Mouse (Mus musculus): ENCODE measurements around the gene Jak3. TPM values are rescaled to one million over a fixed set of nuclear protein-coding genes. Genes with fewer than 3 reads are reported as not detected.

Jak3 gene
- polyA plus RNA-seq (2014; fragmentation: Illumina TruSeq; extraction: RNeasy Lipid Tissue Mini Kit (QIAGEN cat#74804); ENCODE audit: low read depth, low replicate concordance): 12.1 TPM

DNA sequence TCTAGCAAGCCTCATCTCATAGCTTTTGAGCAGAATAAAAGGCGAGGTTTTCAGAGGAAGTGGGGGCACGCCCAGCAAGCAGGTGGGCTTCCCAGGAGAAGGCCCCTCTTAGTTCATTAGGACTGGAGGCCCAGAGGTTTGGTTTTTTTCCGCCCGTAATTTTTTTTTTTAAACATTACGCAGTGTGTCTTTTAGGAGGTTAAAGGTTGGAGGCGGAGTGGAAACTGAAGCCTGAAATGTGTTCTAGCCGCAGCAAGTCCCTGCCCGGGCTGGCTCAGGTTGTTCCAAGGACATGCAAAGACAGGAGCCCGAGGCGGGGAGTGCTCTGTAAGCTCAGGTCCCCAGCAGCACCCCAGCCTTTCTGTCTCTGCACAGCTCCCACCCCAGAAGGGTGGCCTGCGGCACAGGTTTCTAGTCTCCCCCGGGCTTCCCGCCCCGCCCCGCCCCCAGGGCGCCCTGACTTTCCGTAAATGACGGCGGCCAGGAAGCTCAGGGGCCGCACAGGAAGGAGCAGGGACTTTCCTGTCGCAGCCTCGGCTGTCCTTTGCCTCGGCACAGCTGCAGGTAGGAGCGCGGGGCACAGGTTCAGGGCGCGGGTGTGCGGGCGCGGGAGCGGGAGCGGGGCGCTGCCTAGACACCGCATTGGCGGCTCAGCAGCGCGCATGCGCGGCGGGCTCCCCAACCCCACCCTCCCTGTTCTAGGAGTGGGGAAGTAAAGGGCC lies at the start of gene Jak3:
Jak3 (plus strand) TSS at position 277 of the 722 bp plus-strand sequence.

DNA sequence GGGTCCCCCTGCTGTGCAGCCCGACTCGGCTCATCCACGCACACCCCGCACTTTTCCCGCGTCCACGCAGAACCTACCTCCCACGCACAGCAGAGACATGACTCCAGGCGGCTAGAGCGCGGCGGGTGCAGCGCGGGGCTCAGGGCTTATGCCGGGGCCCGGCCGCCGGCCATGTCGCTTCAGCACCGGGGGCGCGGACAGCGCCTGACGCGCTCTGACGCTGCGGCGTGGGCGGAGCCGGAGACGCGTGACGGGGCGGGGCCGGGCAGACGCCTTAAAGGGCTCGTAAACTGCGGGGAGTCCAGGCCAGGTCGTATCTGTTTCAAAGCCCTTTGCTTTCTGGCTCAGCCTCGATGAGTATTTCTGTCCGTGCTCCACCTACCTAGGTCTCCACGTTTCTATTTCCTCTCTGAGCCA lies 4.5 kb upstream of the Jak3 start, which contains the start of gene Unc13a:
Unc13a (minus strand) TSS at position 209 of the 417 bp plus-strand sequence.

DNA sequence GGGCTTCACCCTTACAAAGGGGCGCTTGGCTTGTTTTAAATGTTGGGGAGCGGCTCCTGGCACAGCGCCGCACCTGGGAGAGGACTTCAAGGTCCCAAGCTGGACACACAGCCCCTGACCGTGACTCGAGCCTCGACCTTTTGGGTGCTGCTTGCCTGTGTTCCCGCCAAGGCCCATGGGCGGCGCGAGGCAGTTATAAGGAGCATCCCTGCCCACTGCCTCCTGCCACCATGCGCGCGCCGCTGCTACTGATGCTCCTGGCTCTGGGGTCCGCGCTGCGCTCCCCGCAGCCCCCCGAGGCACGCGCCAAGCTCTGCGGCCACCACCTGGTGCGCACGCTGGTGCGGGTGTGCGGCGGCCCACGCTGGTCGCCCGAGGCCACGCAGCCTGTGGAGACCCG lies 12.9 kb downstream of the Jak3 start, which contains the start of gene Insl3:
Insl3 (plus strand) TSS at position 187 of the 400 bp plus-strand sequence.

DNA sequence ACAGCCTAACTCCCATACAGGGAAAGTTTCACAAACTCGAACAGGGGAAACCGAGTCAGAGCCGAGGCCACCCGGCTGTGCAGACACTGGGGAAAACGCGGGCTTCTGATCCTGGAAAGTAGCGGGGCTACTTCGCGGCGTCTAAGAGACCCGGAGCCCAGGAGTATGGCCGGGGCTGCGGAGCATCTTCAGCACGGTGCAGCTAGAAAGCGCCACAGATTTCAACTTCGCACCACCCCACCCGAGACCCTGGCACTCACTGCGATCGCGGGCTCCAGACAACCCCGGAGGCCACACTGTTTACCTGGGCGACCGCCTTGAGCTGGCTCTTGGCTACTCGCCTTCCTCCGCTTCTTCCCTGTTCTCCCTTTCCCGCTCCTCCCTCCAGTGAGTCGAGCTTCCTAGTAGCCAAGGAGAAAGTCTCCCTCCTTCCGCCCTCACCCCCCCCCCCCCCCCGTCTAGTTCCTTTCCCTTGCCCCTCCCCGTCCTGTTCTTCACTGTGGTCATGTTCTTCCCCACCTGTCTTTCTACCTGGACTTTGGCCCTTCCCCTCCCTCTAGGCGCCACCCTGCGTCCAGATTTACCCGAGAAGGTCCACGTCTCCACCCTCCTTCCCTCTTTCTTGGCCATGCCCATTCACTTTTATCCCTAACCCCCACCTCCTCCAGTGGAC lies 25.5 kb downstream of the Jak3 start, which contains the start of gene B3gnt3:
B3gnt3 (minus strand) TSS at position 376 of the 673 bp plus-strand sequence.

DNA sequence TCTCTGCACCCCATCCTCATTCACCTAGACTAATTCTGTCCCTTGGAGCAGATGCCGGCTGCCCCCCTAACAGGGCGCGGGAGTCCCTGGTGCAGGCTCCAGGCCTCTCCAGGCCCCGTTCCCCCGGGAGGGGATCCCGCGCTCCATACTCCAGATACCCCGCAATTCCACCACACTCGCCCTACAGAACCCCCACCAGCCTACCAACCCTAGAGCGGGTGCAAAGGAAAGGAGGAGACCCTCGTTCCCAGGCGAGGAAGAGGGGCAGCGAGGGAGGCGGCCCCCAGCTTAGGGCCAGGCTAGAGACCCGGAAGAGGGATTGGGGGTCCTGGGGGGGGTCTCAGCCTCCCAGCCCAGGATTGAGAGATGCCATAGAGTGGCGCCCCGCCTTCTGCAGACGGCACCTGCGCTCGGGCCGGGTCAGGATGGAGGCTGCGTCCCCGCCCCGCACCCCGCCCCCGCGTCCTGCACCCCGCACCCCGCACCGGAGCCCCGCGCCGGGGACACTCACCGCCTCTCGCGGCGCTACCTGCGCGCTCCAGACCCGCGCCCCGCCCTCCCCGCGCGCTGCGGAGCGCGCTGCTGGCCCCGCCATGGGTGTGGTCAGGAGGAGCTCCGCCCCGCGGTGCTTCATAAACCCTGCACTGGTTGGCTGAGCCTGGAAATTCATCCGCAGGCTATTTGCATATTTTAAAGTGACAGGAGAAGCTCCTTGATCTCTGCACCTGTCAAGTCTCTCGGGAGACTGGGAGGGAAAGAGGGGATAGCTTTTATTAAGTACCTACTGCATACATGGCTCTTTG lies 49.2 kb downstream of the Jak3 start, which contains the start of gene Fcho1:
Fcho1 (minus strand) TSS at position 595 of the 803 bp plus-strand sequence.

Other genes starting within 250 kb of the Jak3 start
- gene Abhd8, start 212.6 kb upstream of the Jak3 start, polyA plus RNA-seq (2014; fragmentation: Illumina TruSeq; extraction: RNeasy Lipid Tissue Mini Kit (QIAGEN cat#74804); ENCODE audit: low read depth, low replicate concordance): 21.8 TPM
- gene Mrpl34, start 211.3 kb upstream of the Jak3 start, polyA plus RNA-seq (2014; fragmentation: Illumina TruSeq; extraction: RNeasy Lipid Tissue Mini Kit (QIAGEN cat#74804); ENCODE audit: low read depth, low replicate concordance): 132 TPM
- 38.0 TPM for gene Dda1, start 207.1 kb upstream of the Jak3 start, polyA plus RNA-seq (2014; fragmentation: Illumina TruSeq; extraction: RNeasy Lipid Tissue Mini Kit (QIAGEN cat#74804); ENCODE audit: low read depth, low replicate concordance)
- gene Ano8, start 190.3 kb upstream of the Jak3 start, polyA plus RNA-seq (2014; fragmentation: Illumina TruSeq; extraction: RNeasy Lipid Tissue Mini Kit (QIAGEN cat#74804); ENCODE audit: low read depth, low replicate concordance): 12.2 TPM
- gene Gtpbp3, start 188.2 kb upstream of the Jak3 start, polyA plus RNA-seq (2014; fragmentation: Illumina TruSeq; extraction: RNeasy Lipid Tissue Mini Kit (QIAGEN cat#74804); ENCODE audit: low read depth, low replicate concordance): 20.3 TPM
- gene Plvap, start 164.5 kb upstream of the Jak3 start, polyA plus RNA-seq (2014; fragmentation: Illumina TruSeq; extraction: RNeasy Lipid Tissue Mini Kit (QIAGEN cat#74804); ENCODE audit: low read depth, low replicate concordance): 17.7 TPM
- not detected for gene Ccdc194, start 150.6 kb upstream of the Jak3 start, polyA plus RNA-seq (2014; fragmentation: Illumina TruSeq; extraction: RNeasy Lipid Tissue Mini Kit (QIAGEN cat#74804); ENCODE audit: low read depth, low replicate concordance)
- 48.9 TPM for gene Bst2, start 138.8 kb upstream of the Jak3 start, polyA plus RNA-seq (2014; fragmentation: Illumina TruSeq; extraction: RNeasy Lipid Tissue Mini Kit (QIAGEN cat#74804); ENCODE audit: low read depth, low replicate concordance)
- 36.1 TPM for gene Mvb12a, start 133.4 kb upstream of the Jak3 start, polyA plus RNA-seq (2014; fragmentation: Illumina TruSeq; extraction: RNeasy Lipid Tissue Mini Kit (QIAGEN cat#74804); ENCODE audit: low read depth, low replicate concordance)
- gene Tmem221, start 117.4 kb upstream of the Jak3 start, polyA plus RNA-seq (2014; fragmentation: Illumina TruSeq; extraction: RNeasy Lipid Tissue Mini Kit (QIAGEN cat#74804); ENCODE audit: low read depth, low replicate concordance): not detected
- not detected for gene Nxnl1, start 109.7 kb upstream of the Jak3 start, polyA plus RNA-seq (2014; fragmentation: Illumina TruSeq; extraction: RNeasy Lipid Tissue Mini Kit (QIAGEN cat#74804); ENCODE audit: low read depth, low replicate concordance)
- 190 TPM for gene Slc27a1, start 107.4 kb upstream of the Jak3 start, polyA plus RNA-seq (2014; fragmentation: Illumina TruSeq; extraction: RNeasy Lipid Tissue Mini Kit (QIAGEN cat#74804); ENCODE audit: low read depth, low replicate concordance)
- gene Pgls, start 84.1 kb upstream of the Jak3 start, polyA plus RNA-seq (2014; fragmentation: Illumina TruSeq; extraction: RNeasy Lipid Tissue Mini Kit (QIAGEN cat#74804); ENCODE audit: low read depth, low replicate concordance): 63.1 TPM
- 1.8 TPM for gene Fam129c, start 78.6 kb upstream of the Jak3 start, polyA plus RNA-seq (2014; fragmentation: Illumina TruSeq; extraction: RNeasy Lipid Tissue Mini Kit (QIAGEN cat#74804); ENCODE audit: low read depth, low replicate concordance)
- 40.4 TPM for gene Colgalt1, start 65.3 kb upstream of the Jak3 start, polyA plus RNA-seq (2014; fragmentation: Illumina TruSeq; extraction: RNeasy Lipid Tissue Mini Kit (QIAGEN cat#74804); ENCODE audit: low read depth, low replicate concordance)
- gene Unc13a, start 4.5 kb upstream of the Jak3 start, polyA plus RNA-seq (2014; fragmentation: Illumina TruSeq; extraction: RNeasy Lipid Tissue Mini Kit (QIAGEN cat#74804); ENCODE audit: low read depth, low replicate concordance): 0.81 TPM
- gene Insl3, start 12.9 kb downstream of the Jak3 start, polyA plus RNA-seq (2014; fragmentation: Illumina TruSeq; extraction: RNeasy Lipid Tissue Mini Kit (QIAGEN cat#74804); ENCODE audit: low read depth, low replicate concordance): 1.6 TPM
- 6.6 TPM for gene B3gnt3, start 25.5 kb downstream of the Jak3 start, polyA plus RNA-seq (2014; fragmentation: Illumina TruSeq; extraction: RNeasy Lipid Tissue Mini Kit (QIAGEN cat#74804); ENCODE audit: low read depth, low replicate concordance)
- 0.99 TPM for gene Fcho1, start 49.4 kb downstream of the Jak3 start, polyA plus RNA-seq (2014; fragmentation: Illumina TruSeq; extraction: RNeasy Lipid Tissue Mini Kit (QIAGEN cat#74804); ENCODE audit: low read depth, low replicate concordance)
- gene Zfp709, start 205.7 kb downstream of the Jak3 start, polyA plus RNA-seq (2014; fragmentation: Illumina TruSeq; extraction: RNeasy Lipid Tissue Mini Kit (QIAGEN cat#74804); ENCODE audit: low read depth, low replicate concordance): 2.9 TPM
- 2.6 TPM for gene Zfp882, start 232.3 kb downstream of the Jak3 start, polyA plus RNA-seq (2014; fragmentation: Illumina TruSeq; extraction: RNeasy Lipid Tissue Mini Kit (QIAGEN cat#74804); ENCODE audit: low read depth, low replicate concordance)
- 26.2 TPM for gene Zfp617, start 232.3 kb downstream of the Jak3 start, polyA plus RNA-seq (2014; fragmentation: Illumina TruSeq; extraction: RNeasy Lipid Tissue Mini Kit (QIAGEN cat#74804); ENCODE audit: low read depth, low replicate concordance)